Comparison of ENCODE assay signal across 13 mouse cellular contexts in genomic region chr17:27212006-27212405, GRCm38 (mm10). TPM values are rescaled to one million over a fixed set of nuclear protein-coding genes. Genes with fewer than 3 reads are reported as not detected.
A peak's percentile ranks its signal among the peaks of the same experiment; 100 is the strongest.
DNase-seq lines count a peak whose midpoint lies in the region; ATAC-seq and TF ChIP-seq lines count a peak whose summit lies in the region.
"Had no signal": no experiment of that assay in that cellular context is flagged by ENCODE, and none has a peak within 500 bp of the region (broad histone marks: within the 10 kb centered on the region; RNA-seq: fewer than 3 reads in every experiment).

No protein-coding gene starts in this region.

- H3K36me3 ChIP-seq in intestine, embryonic 15.5 days: no peaks in the 10 kb centered on the region
- no peaks in the 10 kb centered on the region for H3K36me3 ChIP-seq in intestine, postnatal 0 days (ENCODE audit: control insufficient read depth, insufficient read depth)
- H3K36me3 ChIP-seq in embryonic facial prominence, embryonic 10.5 days (replicated peaks): no peaks in the 10 kb centered on the region
- no peaks in the 10 kb centered on the region for H3K36me3 ChIP-seq in kidney, embryonic 14.5 days (ENCODE audit: control insufficient read depth, insufficient read depth, low read length)
- H3K36me3 ChIP-seq in liver, embryonic 13.5 days: no peaks in the 10 kb centered on the region

- peak; percentile 26; the same call in 1 of the 2 replicates for ATAC-seq in intestine, embryonic 15.5 days
- ATAC-seq in intestine, postnatal 0 days: no peak
- no peak; the same call in 1 of the 2 replicates for ATAC-seq in kidney, embryonic 14.5 days (ENCODE audit: low FRiP score, low TSS enrichment)
- ATAC-seq in liver, embryonic 13.5 days (ENCODE audit: low read depth): peak; percentile 36; the same call in 1 of the 2 replicates

- no peak overlapping the region for H3K4me3 ChIP-seq in intestine, embryonic 15.5 days (replicated peaks)
- no peak overlapping the region for H3K4me3 ChIP-seq in intestine, postnatal 0 days (ENCODE audit: low read depth, low read length)
- H3K4me3 ChIP-seq in embryonic facial prominence, embryonic 10.5 days: no peak overlapping the region
- H3K4me3 ChIP-seq in kidney, embryonic 14.5 days (ENCODE audit: low read length): no peak overlapping the region
- no peak overlapping the region for H3K4me3 ChIP-seq in liver, embryonic 13.5 days (replicated peaks)

- H3K4me1 ChIP-seq in intestine, embryonic 15.5 days (replicated peaks): peaks cover 4% of the 10 kb centered on the region
- no peaks in the 10 kb centered on the region for H3K4me1 ChIP-seq in intestine, postnatal 0 days (replicated peaks; ENCODE audit: control insufficient read depth, insufficient read depth, low read length)
- peaks cover 41% of the 10 kb centered on the region for H3K4me1 ChIP-seq in embryonic facial prominence, embryonic 10.5 days
- H3K4me1 ChIP-seq in kidney, embryonic 14.5 days (ENCODE audit: control insufficient read depth, insufficient read depth, low read length): peaks cover 25% of the 10 kb centered on the region
- peaks cover 3% of the 10 kb centered on the region; the same call in 1 of the 2 replicates for H3K4me1 ChIP-seq in liver, embryonic 13.5 days (replicated peaks)

- no peak overlapping the region for H3K9ac ChIP-seq in intestine, embryonic 15.5 days
- H3K9ac ChIP-seq in intestine, postnatal 0 days (ENCODE audit: low read depth, low read length): no peak overlapping the region
- no peak overlapping the region; the same call in 1 of the 2 replicates for H3K9ac ChIP-seq in kidney, embryonic 14.5 days (ENCODE audit: low read depth, low read length)
- no peak overlapping the region for H3K9ac ChIP-seq in liver, embryonic 13.5 days

- DNase-seq in embryonic facial prominence, embryonic 10.5 days (ENCODE audit: low spot score): peak; percentile 25
- no peak for DNase-seq in liver, embryonic 13.5 days
- DNase-seq in frontal cortex, postnatal 10 days (ENCODE audit: low spot score in 2 of 2): no peak
- DNase-seq in adrenal gland, adult 2 months: no peak
- DNase-seq: adrenal gland, adult 8-10 months; B cell, adult 2 months; cerebellum, adult 9-10 months; lung, postnatal 36 days; thymus, postnatal 14 days had no signal

- H3K27ac ChIP-seq in intestine, embryonic 15.5 days: no peak overlapping the region
- no peak overlapping the region for H3K27ac ChIP-seq in intestine, postnatal 0 days (ENCODE audit: low read depth, low read length)
- H3K27ac ChIP-seq in embryonic facial prominence, embryonic 10.5 days (replicated peaks): peak overlapping the region; percentile 30; the same call in 1 of the 2 replicates
- H3K27ac ChIP-seq in kidney, embryonic 14.5 days (ENCODE audit: low read depth, low read length): peak overlapping the region; percentile 67; the same call in 1 of the 2 replicates
- H3K27ac ChIP-seq in liver, embryonic 13.5 days: no peak overlapping the region

- 34% methylated on average over 6 of the region's 6 CpGs for WGBS in intestine, embryonic 15.5 days
- 37% methylated on average over 6 of the region's 6 CpGs for WGBS in intestine, postnatal 0 days
- WGBS in embryonic facial prominence, embryonic 10.5 days: 15% methylated on average over 6 of the region's 6 CpGs
- 14% methylated on average over 6 of the region's 6 CpGs for WGBS in kidney, embryonic 14.5 days
- 53% methylated on average over 6 of the region's 6 CpGs for WGBS in liver, embryonic 13.5 days (ENCODE audit: insufficient replicate concordance)

- no peak for TF ChIP-seq CTCF in intestine, postnatal 0 days (IDR thresholded peaks at IDR 0.05; ENCODE audit: low read depth)

- no peaks in the 10 kb centered on the region for H3K27me3 ChIP-seq in intestine, embryonic 15.5 days (replicated peaks)
- no peaks in the 10 kb centered on the region for H3K27me3 ChIP-seq in intestine, postnatal 0 days (replicated peaks; ENCODE audit: control insufficient read depth, insufficient read depth, low read length)
- H3K27me3 ChIP-seq in embryonic facial prominence, embryonic 10.5 days (replicated peaks; ENCODE audit: low read depth, poor library complexity, severe bottlenecking): peaks cover 22% of the 10 kb centered on the region; the same call in 1 of the 2 replicates
- H3K27me3 ChIP-seq in kidney, embryonic 14.5 days (ENCODE audit: control insufficient read depth, insufficient read depth, low read length): no peaks in the 10 kb centered on the region
- peaks cover 33% of the 10 kb centered on the region for H3K27me3 ChIP-seq in liver, embryonic 13.5 days

- H3K9me3 ChIP-seq in intestine, embryonic 15.5 days: no peaks in the 10 kb centered on the region
- no peaks in the 10 kb centered on the region for H3K9me3 ChIP-seq in intestine, postnatal 0 days (ENCODE audit: control insufficient read depth)
- H3K9me3 ChIP-seq in embryonic facial prominence, embryonic 10.5 days: peaks cover 6% of the 10 kb centered on the region; the same call in 1 of the 2 replicates
- H3K9me3 ChIP-seq in kidney, embryonic 14.5 days (ENCODE audit: control insufficient read depth, low read length): no peaks in the 10 kb centered on the region
- H3K9me3 ChIP-seq in liver, embryonic 13.5 days (replicated peaks): no peaks in the 10 kb centered on the region

- H3K4me2 ChIP-seq in intestine, embryonic 15.5 days (replicated peaks): 0 out of 2 replicates have a peak overlapping the region, but pooled peaks have one; percentile 25
- no peak overlapping the region for H3K4me2 ChIP-seq in intestine, postnatal 0 days (replicated peaks; ENCODE audit: low read depth)
- H3K4me2 ChIP-seq in kidney, embryonic 14.5 days (replicated peaks; ENCODE audit: low read depth, low read length): no peak overlapping the region; the same call in 1 of the 2 replicates
- peak overlapping the region; percentile 28 for H3K4me2 ChIP-seq in liver, embryonic 13.5 days

RNA-seq across cellular contexts. Expression of gene Lemd2, which starts 7.7 kb away (rescaled TPM):
- polyA plus RNA-seq in intestine, embryonic 15.5 days (2015; fragmentation: Nextera tagmentation; extraction: Ambion mirVana): 10.9 and 12.2 TPM in 2 replicates
- polyA plus RNA-seq in intestine, postnatal 0 days (2015; fragmentation: Nextera tagmentation; extraction: Ambion mirVana): 9.9 and 10.1 TPM in 2 replicates
- polyA plus RNA-seq in embryonic facial prominence, embryonic 10.5 days (2016; fragmentation: Nextera tagmentation; extraction: Ambion mirVana): 18.8 and 20.0 TPM in 2 replicates
- 14.5 and 15.6 TPM in 2 replicates for polyA plus RNA-seq in kidney, embryonic 14.5 days (2014; fragmentation: Nextera tagmentation; extraction: Ambion mirVana)
- polyA plus RNA-seq in liver, embryonic 13.5 days (2015; fragmentation: Nextera tagmentation; extraction: Ambion mirVana): 3.0 and 4.6 TPM in 2 replicates
- total RNA-seq in adrenal gland, adult 2 months (2021): 10 to 100 TPM; 53.3 to 56.3 TPM
- 152 and 185 TPM in 2 replicates for polyA plus RNA-seq in adrenal gland, adult 2 months (2012; rRNA removed)

RNA-seq across cellular contexts. Expression of gene Ip6k3, which starts 44.4 kb away (rescaled TPM):
- polyA plus RNA-seq in intestine, embryonic 15.5 days (2015; fragmentation: Nextera tagmentation; extraction: Ambion mirVana): 0.06 and 0.14 TPM in 2 replicates
- polyA plus RNA-seq in intestine, postnatal 0 days (2015; fragmentation: Nextera tagmentation; extraction: Ambion mirVana): not detected in 2 replicates
- not detected in 2 replicates for polyA plus RNA-seq in embryonic facial prominence, embryonic 10.5 days (2016; fragmentation: Nextera tagmentation; extraction: Ambion mirVana)
- 0.12 TPM in 1 of 2 replicates, not detected in the other for polyA plus RNA-seq in kidney, embryonic 14.5 days (2014; fragmentation: Nextera tagmentation; extraction: Ambion mirVana)
- 0.06 TPM in 1 of 2 replicates, not detected in the other for polyA plus RNA-seq in liver, embryonic 13.5 days (2015; fragmentation: Nextera tagmentation; extraction: Ambion mirVana)
- 1 to 10 TPM in 1 of 2 experiments, under 1 TPM in 1; 0.69 to 1.9 TPM for total RNA-seq in adrenal gland, adult 2 months (2021)
- 0.83 and 1.2 TPM in 2 replicates for polyA plus RNA-seq in adrenal gland, adult 2 months (2012; rRNA removed)
- total RNA-seq: granulocyte monocyte progenitor cell, adult 5-6 weeks had no signal

Comparison
In these comparisons a context has a peak if more than half of its experiments do, and no peak if none do; other contexts are left out.
1. ATAC-seq: peak in intestine, embryonic 15.5 days (single experiment) and liver, embryonic 13.5 days (single experiment); none in intestine, postnatal 0 days (single experiment) and kidney, embryonic 14.5 days (single experiment).
2. H3K4me2 ChIP-seq: peak in intestine, embryonic 15.5 days (single experiment) and liver, embryonic 13.5 days (single experiment); none in intestine, postnatal 0 days (single experiment) and kidney, embryonic 14.5 days (single experiment).
3. H3K27ac ChIP-seq: peak in embryonic facial prominence, embryonic 10.5 days (single experiment) and kidney, embryonic 14.5 days (single experiment); none in intestine, embryonic 15.5 days (single experiment), intestine, postnatal 0 days (single experiment) and liver, embryonic 13.5 days (single experiment).